Mouse (Mus musculus) regulatory T cell (primary cell): Measurements from ENCODE around the gene Efnb3.

Experiments
- in situ Hi-C: fragments of 300-600 bp; cut with MboI, MseI; formaldehyde crosslinking; loops from one replicate; pipeline ENCODE4 v1.15.1; 2025; ENCODE audit warnings: high pct_unique_total_duplicates

Efnb3 gene

DNA sequence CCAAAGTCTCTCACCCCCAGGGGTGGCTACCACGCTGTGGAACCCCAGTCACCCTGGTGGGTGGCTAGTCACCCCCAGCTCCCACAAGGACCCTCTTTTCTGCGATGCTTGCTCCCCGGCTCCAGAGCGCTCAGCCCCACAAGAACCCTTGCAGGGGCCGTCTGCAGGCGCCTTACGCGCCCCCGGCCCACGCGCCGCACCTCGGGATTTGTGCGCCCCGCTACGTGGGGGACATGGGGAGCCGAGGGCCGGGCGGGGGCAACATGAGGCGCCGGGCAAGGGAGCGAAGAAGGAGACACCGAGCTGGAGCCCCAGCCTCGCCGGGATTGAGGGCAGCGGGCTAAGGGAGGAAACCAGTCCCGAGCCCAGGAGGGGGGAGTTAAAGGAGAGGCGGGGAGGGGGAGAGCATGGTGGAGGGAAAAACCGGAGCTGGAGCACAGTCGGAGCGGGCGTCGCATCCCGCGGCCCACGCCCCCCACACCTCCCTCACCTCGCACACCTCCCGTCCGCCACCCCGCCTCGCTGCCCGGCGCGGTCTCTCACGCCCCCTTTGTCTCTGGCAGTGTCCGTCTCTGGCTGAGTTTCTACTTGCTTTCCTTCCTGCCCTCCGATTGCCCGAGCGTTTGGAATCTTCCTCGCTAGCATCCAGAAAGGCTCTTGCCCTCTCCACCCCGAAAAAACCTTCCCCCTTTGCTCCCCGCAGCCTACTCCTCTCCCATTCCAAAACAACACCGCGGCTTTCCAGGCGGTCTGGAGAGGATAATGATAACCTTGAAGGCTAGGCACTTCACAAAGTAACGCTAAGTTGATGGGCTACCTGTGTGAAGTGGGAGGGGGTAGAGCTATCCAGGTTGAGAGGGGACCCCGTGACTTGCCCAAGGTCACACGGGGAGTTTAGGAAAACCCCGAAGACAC, at the start of gene Efnb3:
Gene Efnb3, minus strand, starts transcription at position 355 of the 915 bp plus-strand sequence.
- in situ Hi-C loops: no loop called here

DNA sequence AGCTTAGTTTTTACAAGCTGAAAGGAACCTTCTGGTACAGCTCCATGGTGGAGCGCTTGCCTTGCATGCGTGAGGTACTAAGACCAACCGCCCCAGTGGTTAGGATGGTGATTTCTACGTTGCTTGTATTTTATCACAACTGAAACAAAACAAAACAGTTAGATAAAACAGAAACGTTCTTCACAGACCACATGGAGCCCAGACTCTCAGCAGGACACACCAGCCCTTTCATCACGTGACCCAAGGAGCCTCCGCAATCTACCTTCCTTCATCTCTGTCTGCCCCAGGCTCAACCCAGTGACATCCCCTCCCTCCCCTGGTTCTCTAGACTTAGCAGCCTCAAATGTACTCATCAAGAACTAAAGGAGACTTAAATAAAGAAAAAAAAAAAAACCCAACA, 49.4 kb upstream of the Efnb3 start:
- in situ Hi-C loops: no loop called here

GRCm38 (mm10) chr11:69608525-69608924, 48.5 kb upstream of the Efnb3 start:
- in situ Hi-C loops: no loop called here

DNA sequence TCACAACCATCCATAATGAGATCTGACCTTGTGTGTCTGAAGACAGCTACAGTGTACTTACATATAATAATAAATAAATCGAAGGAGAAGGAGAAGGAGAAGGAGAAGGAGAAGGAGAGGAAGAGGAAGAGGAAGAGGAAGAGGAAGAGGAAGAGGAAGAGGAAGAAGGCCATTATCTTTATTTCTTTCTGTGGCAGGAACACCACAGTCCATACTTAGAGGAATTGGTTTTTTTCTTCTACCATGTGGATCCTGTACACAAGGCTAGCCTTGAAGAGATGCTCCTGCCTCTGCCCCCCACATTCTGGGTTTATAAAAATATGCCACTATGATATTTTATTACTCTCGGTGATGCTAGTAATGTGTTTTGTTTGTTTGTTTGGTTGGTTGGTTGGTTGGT, 46.8 kb upstream of the Efnb3 start:
- in situ Hi-C loops: no loop called here

GRCm38 (mm10) chr11:69606491-69606795, 46.4 kb upstream of the Efnb3 start:
- in situ Hi-C loops: no loop called here

- in situ Hi-C loops: no loop called here
Measured at GRCm38 (mm10) chr11:69605726-69606490, 45.9 kb upstream of the Efnb3 start, which contains the start of gene Atp1b2. Gene Atp1b2 (minus strand): TSS chr11:69605942.

GRCm38 (mm10) chr11:69604795-69605664, 45.0 kb upstream of the Efnb3 start:
- in situ Hi-C loops: no loop called here

- in situ Hi-C loops: no loop called here
Measured at GRCm38 (mm10) chr11:69604347-69604746, 44.3 kb upstream of the Efnb3 start.

DNA sequence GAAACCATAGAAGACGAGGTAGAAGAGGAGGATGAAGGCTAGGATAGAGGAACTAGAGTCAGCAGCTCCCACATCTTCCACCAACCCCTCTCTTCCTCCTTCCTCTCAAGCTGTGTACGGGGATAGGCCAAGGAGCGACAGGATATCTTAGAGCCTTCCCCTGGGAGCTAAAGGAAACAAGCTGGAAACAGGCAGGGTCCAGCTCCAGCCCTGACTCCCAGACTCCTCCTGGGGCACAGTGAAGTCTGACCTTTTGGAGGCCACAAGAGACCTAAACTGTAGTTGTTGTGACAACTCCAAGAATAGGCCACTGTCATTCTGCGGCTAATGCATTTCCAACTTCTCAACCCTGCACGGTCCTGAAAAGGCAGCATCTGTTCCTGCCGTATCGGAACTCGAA, 43.5 kb upstream of the Efnb3 start:
- in situ Hi-C loops: no loop called here

GRCm38 (mm10) chr11:69601768-69602167, 41.8 kb upstream of the Efnb3 start:
- in situ Hi-C loops: no loop called here

DNA sequence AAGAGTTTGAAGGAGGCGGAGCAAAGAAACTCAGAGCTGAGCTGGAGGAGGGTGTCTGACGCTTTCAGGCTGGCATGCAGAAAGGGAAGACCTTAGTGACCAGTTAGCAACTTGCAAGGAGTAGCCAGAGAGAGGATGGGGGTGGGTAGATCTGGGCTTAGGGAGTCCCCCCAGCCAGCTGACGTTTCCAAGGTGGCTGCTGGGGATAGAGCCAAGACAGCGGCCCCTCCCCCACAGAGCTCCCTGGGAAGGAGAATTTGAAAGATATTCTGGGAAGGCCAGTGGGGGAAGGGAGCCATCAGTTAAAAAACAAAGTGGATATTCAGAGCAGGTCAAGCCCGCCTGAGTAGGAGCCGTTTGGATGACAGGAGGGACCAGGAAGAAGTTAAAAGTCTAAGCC, 40.1 kb upstream of the Efnb3 start:
- in situ Hi-C loops: no loop called here

- in situ Hi-C loops: no loop called here
Measured at GRCm38 (mm10) chr11:69599436-69599835, 39.4 kb upstream of the Efnb3 start.

DNA sequence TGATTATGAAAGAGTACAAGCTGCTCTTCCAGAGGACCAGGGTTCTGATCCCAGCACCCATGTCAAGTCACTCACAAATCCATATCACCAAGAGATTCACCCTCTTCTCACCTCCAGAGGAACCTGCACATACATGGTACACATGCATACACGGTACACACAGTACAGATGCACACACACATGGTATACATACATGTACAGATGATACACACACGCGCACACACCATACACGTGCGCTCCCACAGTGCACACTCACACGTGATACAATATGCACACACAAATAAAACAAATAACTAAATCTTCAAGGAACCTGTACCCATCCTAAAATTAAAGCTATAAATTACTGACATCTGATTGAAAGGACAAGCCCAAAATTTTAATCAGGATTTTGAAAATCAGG, 34.8 kb upstream of the Efnb3 start:
- in situ Hi-C loops: no loop called here

DNA sequence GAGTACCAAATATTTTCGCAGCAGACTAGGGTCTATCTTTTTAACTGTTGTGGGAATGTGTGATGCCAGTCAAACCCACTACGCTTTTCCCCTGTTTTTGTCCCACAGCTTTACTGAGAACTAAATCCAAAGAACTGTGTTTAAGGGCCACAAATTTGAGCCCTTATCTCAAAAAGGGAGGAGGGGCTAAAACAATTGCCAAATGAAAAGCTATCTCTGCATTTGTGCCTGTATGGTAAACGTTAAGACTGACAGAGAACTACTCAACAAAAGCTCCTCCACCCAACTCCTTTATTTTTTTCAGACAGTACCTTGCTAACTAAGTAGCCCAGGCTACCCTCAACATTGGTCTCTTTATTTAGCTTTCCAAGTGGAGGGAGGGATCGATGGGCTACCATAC, 32.8 kb upstream of the Efnb3 start:
- in situ Hi-C loops: no loop called here

DNA sequence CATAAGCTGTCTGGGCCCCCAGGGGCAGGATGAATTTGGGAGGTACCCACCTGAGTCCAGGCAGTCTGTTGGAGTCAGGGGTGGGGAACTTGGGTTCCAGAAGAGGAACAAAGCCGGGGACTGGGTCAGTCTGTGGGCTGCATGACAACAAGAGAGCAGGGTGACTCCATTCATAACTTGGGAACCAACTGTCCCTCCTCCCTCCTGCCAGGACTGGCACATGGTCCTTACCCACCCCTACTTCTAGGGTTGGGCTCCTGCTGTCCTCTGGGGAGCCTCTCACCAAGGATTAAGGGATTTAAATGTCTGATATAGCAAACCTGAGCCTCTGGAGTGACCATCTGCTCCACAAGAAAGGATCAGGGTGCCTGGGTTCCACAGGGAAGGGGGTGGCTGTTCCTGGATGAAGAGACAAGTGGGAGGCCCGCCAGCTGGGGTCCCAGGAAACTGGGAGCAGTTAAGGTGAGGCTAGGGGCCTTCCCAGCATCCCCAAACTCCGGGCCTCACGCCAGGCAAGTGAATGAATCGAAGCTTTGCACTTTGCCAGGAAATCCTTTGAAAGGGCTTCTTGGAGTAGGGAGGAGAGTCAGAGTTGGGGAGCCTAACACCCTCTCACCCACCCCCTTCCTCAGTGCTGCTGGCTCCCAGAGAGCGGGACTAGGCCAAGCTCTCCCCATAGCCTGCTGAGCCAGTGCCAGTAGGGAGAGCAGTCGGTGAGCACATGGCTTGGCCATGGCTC, 32.1 kb upstream of the Efnb3 start:
- in situ Hi-C loops: no loop called here

- in situ Hi-C loops: no loop called here
Measured at GRCm38 (mm10) chr11:69591424-69591823, 31.4 kb upstream of the Efnb3 start.

- in situ Hi-C loops: no loop called here
Measured at GRCm38 (mm10) chr11:69590622-69591021, 30.6 kb upstream of the Efnb3 start.

DNA sequence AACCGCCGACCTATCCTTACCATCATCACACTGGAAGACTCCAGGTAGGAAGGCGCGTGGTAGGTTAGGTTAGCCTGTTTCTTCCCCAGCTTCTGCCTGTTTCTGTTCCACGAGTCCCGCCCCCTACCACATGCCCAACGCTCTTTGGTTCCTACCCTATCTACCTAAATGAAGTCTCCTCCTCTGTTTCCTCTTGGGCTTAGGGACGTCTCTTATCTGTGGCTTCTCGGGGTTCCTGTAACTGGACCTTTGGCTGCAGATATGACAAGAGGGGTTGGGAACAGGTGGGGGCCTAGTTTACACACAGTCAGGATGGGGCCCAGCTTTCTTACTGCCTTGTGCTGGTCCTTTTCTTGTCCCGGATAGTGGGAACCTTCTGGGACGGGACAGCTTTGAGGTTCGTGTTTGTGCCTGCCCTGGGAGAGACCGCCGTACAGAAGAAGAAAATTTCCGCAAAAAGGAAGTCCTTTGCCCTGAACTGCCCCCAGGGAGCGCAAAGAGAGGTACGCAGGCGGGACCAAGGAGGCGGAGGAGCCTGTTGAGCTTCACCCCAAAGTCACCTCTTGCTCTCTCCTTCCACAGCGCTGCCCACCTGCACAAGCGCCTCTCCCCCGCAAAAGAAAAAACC, 29.3 kb upstream of the Efnb3 start:
- in situ Hi-C loops: no loop called here

GRCm38 (mm10) chr11:69585718-69586325, 25.8 kb upstream of the Efnb3 start:
- in situ Hi-C loops: no loop called here

DNA sequence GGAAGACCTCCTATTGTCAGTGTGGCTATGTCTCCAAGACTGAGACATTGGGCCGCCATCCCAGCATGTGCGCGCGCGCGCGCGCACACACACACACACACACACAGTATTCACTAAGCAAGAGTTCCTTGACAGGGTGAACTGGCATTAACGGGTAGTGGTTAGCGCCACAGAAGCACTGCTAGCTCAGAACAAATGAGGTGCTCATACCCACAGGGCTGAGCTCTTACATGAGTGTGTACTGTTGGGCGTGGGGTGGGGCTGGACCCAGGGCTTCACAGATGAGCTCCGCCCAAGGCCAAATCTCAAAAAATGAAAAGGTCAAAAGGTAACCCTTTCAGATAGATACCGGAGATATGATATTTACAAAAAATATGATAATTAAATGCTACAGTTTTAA, 24.9 kb upstream of the Efnb3 start:
- in situ Hi-C loops: loop anchor here (5.0 kb wide), 1 partner anchor 72 kb away; the partner anchor contains the start of gene Sox15
